Mouse (Mus musculus) embryonic facial prominence, embryonic 11.5 days (tissue): Measurements from ENCODE around the gene Il6ra. TPM values are rescaled to one million over a fixed set of nuclear protein-coding genes. Genes with fewer than 3 reads are reported as not detected.
"Not testable (repeated sequence)": the region's sequence is repeated elsewhere in the genome, so short reads cannot be mapped to it uniquely, and the experiment has no call there.

ENCODE experiments used
- ATAC-seq: fragments of 200-750 bp; cut with Nextera tagmentation; replicated peaks from 2 replicates; pipeline ENCODE4 v1.8.0; 2017; ENCODE audit warnings: low read depth; ENCODE audit not compliant: insufficient number of reproducible peaks, low FRiP score, low TSS enrichment
- DNase-seq: peaks from one replicate; pipeline ENCODE4 v3.0.0-alpha.2; 2015; ENCODE audit warnings: low spot score
- H3K27ac ChIP-seq: fragments of 300-500 bp; sonication (generic); replicated peaks from 2 replicates; pipeline ENCODE4 v1.5.1; 2014; ENCODE audit warnings: mild to moderate bottlenecking, low read depth, low read length, control low read depth
- H3K27me3 ChIP-seq: fragments of 300-500 bp; sonication (generic); 2 replicates; pipeline ENCODE4 v1.6.1; 2014; ENCODE audit warnings: mild to moderate bottlenecking, low read length, moderate library complexity, mixed read lengths; ENCODE audit not compliant: control insufficient read depth, insufficient read depth
- H3K36me3 ChIP-seq: fragments of 300-500 bp; sonication (generic); replicated peaks from 2 replicates; pipeline ENCODE4 v1.6.1; 2014; ENCODE audit warnings: low read depth, mild to moderate bottlenecking, low read length, moderate library complexity, mixed read lengths; ENCODE audit not compliant: control insufficient read depth, insufficient read depth
- H3K4me1 ChIP-seq: fragments of 300-500 bp; sonication (generic); 2 replicates; pipeline ENCODE4 v1.6.1; 2014; ENCODE audit warnings: low read length, mixed read lengths; ENCODE audit not compliant: control insufficient read depth, insufficient read depth
- H3K4me2 ChIP-seq: fragments of 300-500 bp; sonication (generic); 2 replicates; pipeline ENCODE4 v1.6.1; 2014; ENCODE audit warnings: low read depth, mild to moderate bottlenecking, control low read depth, low read length, moderate library complexity
- H3K4me3 ChIP-seq: fragments of 300-500 bp; sonication (generic); 2 replicates; pipeline ENCODE4 v1.5.1; 2014; ENCODE audit warnings: low read depth, low read length, control low read depth
- H3K9ac ChIP-seq: fragments of 300-500 bp; sonication (generic); replicated peaks from 2 replicates; pipeline ENCODE4 v1.6.1; 2014; ENCODE audit warnings: mild to moderate bottlenecking, control low read depth, low read length
- H3K9me3 ChIP-seq: fragments of 300-500 bp; sonication (generic); replicated peaks from 2 replicates; pipeline ENCODE4 v1.6.1; 2016; ENCODE audit warnings: mild to moderate bottlenecking, low read length, inconsistent platforms, mixed read lengths; ENCODE audit not compliant: control insufficient read depth
- WGBS: fragments of 180-500 bp; shearing (Covaris S2); extraction: QIAGEN DNeasy Blood & Tissue Kit; methylation state at CpG from one replicate; pipeline ENCODE4 v1.1.7; 2014; 5-methylcytosine and 5-hydroxymethylcytosine counted together
- polyA plus RNA-seq: library from polyadenylated mRNA; unstranded; fragments of >200 nt; fragmentation: Nextera tagmentation; extraction: Ambion mirVana; gene quantifications from 2 replicates; pipeline ENCODE4 v1.2.1, GENCODE M21; 2014

Il6ra gene
- polyA plus RNA-seq, 1 experiment from 2014 or later = 0.21 TPM

- 86% methylated on average over 9 of the region's 9 CpGs for WGBS
- no peak overlapping the region for H3K27ac ChIP-seq
- H3K36me3 ChIP-seq = no peaks in the 10 kb centered on the region
- DNase-seq (no peak), ATAC-seq (no peak)
- H3K9ac ChIP-seq = no peak overlapping the region
- no peaks in the 10 kb centered on the region for H3K27me3 ChIP-seq
- H3K4me3 ChIP-seq = no peak overlapping the region
- no peaks in the 10 kb centered on the region for H3K9me3 ChIP-seq
- H3K4me2 ChIP-seq = no peak overlapping the region
- no peaks in the 10 kb centered on the region for H3K4me1 ChIP-seq
Observed at GRCm38 (mm10) chr3:89863716-89864509, 49.1 kb downstream of the Il6ra start.

GRCm38 (mm10) chr3:89863276-89863675 lies 49.7 kb downstream of the Il6ra start:
- not testable (repeated sequence) for ATAC-seq, H3K36me3 ChIP-seq, H3K4me1 ChIP-seq, DNase-seq, H3K9ac ChIP-seq, H3K27ac ChIP-seq, H3K4me2 ChIP-seq, H3K4me3 ChIP-seq, H3K27me3 ChIP-seq, H3K9me3 ChIP-seq
- 89% methylated on average over 3 of the region's 3 CpGs for whole genome bisulfite sequencing

- no peak for ATAC-seq
- Histone ChIP-seq H3K4me2 (no peak overlapping the region), H3K9me3 (no peaks in the 10 kb centered on the region), H3K27me3 (no peaks in the 10 kb centered on the region), H3K27ac (no peak overlapping the region), H3K4me3 (no peak overlapping the region), H3K9ac (no peak overlapping the region), H3K36me3 (no peaks in the 10 kb centered on the region), H3K4me1 (no peaks in the 10 kb centered on the region)
- 84% methylated on average over 8 of the region's 8 CpGs for WGBS
- no peak for DNase-seq
Observed at GRCm38 (mm10) chr3:89862182-89862761, 50.7 kb downstream of the Il6ra start.

GRCm38 (mm10) chr3:89861070-89861469 lies 51.9 kb downstream of the Il6ra start:
- H3K9ac ChIP-seq = no peak overlapping the region
- H3K4me1 ChIP-seq = no peaks in the 10 kb centered on the region
- H3K4me3 ChIP-seq = no peak overlapping the region
- no peaks in the 10 kb centered on the region for H3K9me3 ChIP-seq
- ATAC-seq = 0 out of 2 replicates have a peak, but pooled peaks have one; percentile 39
- H3K36me3 ChIP-seq = no peaks in the 10 kb centered on the region
- WGBS = 25% methylated on average over 4 of the region's 4 CpGs
- no peak overlapping the region for H3K27ac ChIP-seq
- no peak overlapping the region for H3K4me2 ChIP-seq
- H3K27me3 ChIP-seq = no peaks in the 10 kb centered on the region
- peak; percentile 43 for DNase-seq

GRCm38 (mm10) chr3:89860343-89860742 lies 52.7 kb downstream of the Il6ra start:
- H3K9me3 ChIP-seq = no peaks in the 10 kb centered on the region
- no peaks in the 10 kb centered on the region for H3K27me3 ChIP-seq
- no peak for DNase-seq
- no peak overlapping the region for H3K27ac ChIP-seq
- no peak overlapping the region; the same call in 1 of the 2 replicates for H3K9ac ChIP-seq
- H3K36me3 ChIP-seq = no peaks in the 10 kb centered on the region
- WGBS = 80% methylated on average over 3 of the region's 3 CpGs
- no peak overlapping the region for H3K4me3 ChIP-seq
- no peak overlapping the region for H3K4me2 ChIP-seq
- no peak for ATAC-seq
- no peaks in the 10 kb centered on the region for H3K4me1 ChIP-seq

GRCm38 (mm10) chr3:89859936-89860335 lies 53.1 kb downstream of the Il6ra start:
- no peaks in the 10 kb centered on the region for H3K27me3 ChIP-seq
- H3K4me3 ChIP-seq = no peak overlapping the region
- 67% methylated on average over 3 of the region's 3 CpGs for whole genome bisulfite sequencing
- H3K9me3 ChIP-seq = no peaks in the 10 kb centered on the region
- H3K36me3 ChIP-seq = no peaks in the 10 kb centered on the region
- H3K9ac ChIP-seq = no peak overlapping the region
- no peak overlapping the region for H3K27ac ChIP-seq
- DNase-seq (no peak), ATAC-seq (no peak)
- no peaks in the 10 kb centered on the region for H3K4me1 ChIP-seq
- H3K4me2 ChIP-seq = no peak overlapping the region

GRCm38 (mm10) chr3:89858888-89859287 lies 54.1 kb downstream of the Il6ra start:
- ATAC-seq (no peak), DNase-seq (no peak)
- H3K4me1 ChIP-seq = no peaks in the 10 kb centered on the region
- WGBS = 73% methylated on average over 8 of the region's 8 CpGs
- no peak overlapping the region for H3K4me2 ChIP-seq
- no peaks in the 10 kb centered on the region for H3K36me3 ChIP-seq
- no peak overlapping the region for H3K9ac ChIP-seq
- no peak overlapping the region for H3K4me3 ChIP-seq
- no peak overlapping the region for H3K27ac ChIP-seq
- no peaks in the 10 kb centered on the region for H3K27me3 ChIP-seq
- no peaks in the 10 kb centered on the region for H3K9me3 ChIP-seq

- H3K36me3 ChIP-seq = no peaks in the 10 kb centered on the region
- no peaks in the 10 kb centered on the region for H3K27me3 ChIP-seq
- no peaks in the 10 kb centered on the region for H3K9me3 ChIP-seq
- no peak overlapping the region for H3K4me2 ChIP-seq
- H3K9ac ChIP-seq = no peak overlapping the region
- H3K27ac ChIP-seq = no peak overlapping the region
- DNase-seq = peak; percentile 81
- H3K4me1 ChIP-seq = no peaks in the 10 kb centered on the region
- 11% methylated on average over 4 of the region's 4 CpGs for WGBS
- H3K4me3 ChIP-seq = no peak overlapping the region
- no peak for ATAC-seq
Observed at GRCm38 (mm10) chr3:89858123-89858522, 54.9 kb downstream of the Il6ra start.
